Mouse (Mus musculus) testis, adult 2 months (tissue): ENCODE data around the gene Etl4.

Experiments used
- CTCF ChIP-seq: fragments of 200-500 bp; IDR thresholded peaks from 2 replicates; pipeline ENCODE4 v1.5.1; 2012; ENCODE audit warnings: low read depth, mild to moderate bottlenecking, inconsistent platforms, low read length, moderate library complexity; ENCODE audit not compliant: control insufficient read depth, insufficient read depth, insufficient replicate concordance
- POLR2A ChIP-seq: fragments of 200-500 bp; IDR thresholded peaks from 2 replicates; pipeline ENCODE4 v1.6.1; 2012; ENCODE audit warnings: low read depth, mild to moderate bottlenecking, inconsistent platforms, low read length, moderate library complexity; ENCODE audit not compliant: control insufficient read depth

GRCm38 (mm10) chr2:20145368-20145767, 235.8 kb downstream of the Etl4 start:
- TF ChIP-seq CTCF: no peak
- TF ChIP-seq POLR2A: no peak
